Mouse (Mus musculus) midbrain, embryonic 13.5 days (tissue): ENCODE data around the gene Mycbp2. TPM values are rescaled to one million over a fixed set of nuclear protein-coding genes. Genes with fewer than 3 reads are reported as not detected.

Experiments used
- ATAC-seq: fragments of 200-750 bp; cut with Nextera tagmentation; 2 replicates; pipeline ENCODE4 v1.8.0; 2017; ENCODE audit warnings: mild to moderate bottlenecking, moderate TSS enrichment, moderate library complexity
- H3K27ac ChIP-seq: fragments of 300-500 bp; sonication (generic); 2 replicates; pipeline ENCODE4 v1.5.1; 2015; ENCODE audit warnings: inconsistent platforms, mild to moderate bottlenecking, moderate library complexity
- H3K27me3 ChIP-seq: fragments of 300-500 bp; sonication (generic); 2 replicates; pipeline ENCODE4 v1.6.1; 2015; ENCODE audit warnings: mild to moderate bottlenecking, inconsistent platforms
- H3K36me3 ChIP-seq: fragments of 300-500 bp; sonication (generic); 2 replicates; pipeline ENCODE4 v1.6.1; 2015; ENCODE audit warnings: mild to moderate bottlenecking, inconsistent platforms
- H3K4me1 ChIP-seq: fragments of 300-500 bp; sonication (generic); replicated peaks from 2 replicates; pipeline ENCODE4 v1.6.1; 2015; ENCODE audit warnings: inconsistent platforms
- H3K4me2 ChIP-seq: fragments of 300-500 bp; sonication (generic); replicated peaks from 2 replicates; pipeline ENCODE4 v1.6.1; 2015; ENCODE audit warnings: moderate library complexity, mild to moderate bottlenecking, inconsistent platforms
- H3K4me3 ChIP-seq: fragments of 300-500 bp; sonication (generic); replicated peaks from 2 replicates; pipeline ENCODE4 v1.5.1; 2015; ENCODE audit warnings: mild to moderate bottlenecking, inconsistent platforms
- H3K9ac ChIP-seq: fragments of 300-500 bp; sonication (generic); replicated peaks from 2 replicates; pipeline ENCODE4 v1.6.1; 2015; ENCODE audit warnings: mild to moderate bottlenecking, inconsistent platforms
- H3K9me3 ChIP-seq: fragments of 300-500 bp; sonication (generic); 2 replicates; pipeline ENCODE4 v1.6.1; 2016; ENCODE audit warnings: mild to moderate bottlenecking, inconsistent platforms
- WGBS: fragments of 180-500 bp; shearing (Covaris S2); methylation state at CpG from one replicate; pipeline ENCODE4 v1.1.7; 2015; 5-methylcytosine and 5-hydroxymethylcytosine counted together
- polyA plus RNA-seq: library from polyadenylated mRNA; unstranded; fragments of >200 nt; fragmentation: Nextera tagmentation; extraction: Ambion mirVana; gene quantifications from 2 replicates; pipeline ENCODE4 v1.2.1, GENCODE M21; 2015

The Mycbp2 gene
- polyA plus RNA-seq, 1 experiment from 2014 or later = 47.4 TPM

GRCm38 (mm10) chr14:103254311-103254710, 92.3 kb downstream of the Mycbp2 start:
- peaks cover 27% of the 10 kb centered on the region for H3K36me3 ChIP-seq
- no peaks in the 10 kb centered on the region for H3K9me3 ChIP-seq
- no peak overlapping the region for H3K9ac ChIP-seq
- H3K27ac ChIP-seq = no peak overlapping the region
- no peak overlapping the region for H3K4me2 ChIP-seq
- no peaks in the 10 kb centered on the region for H3K4me1 ChIP-seq
- H3K4me3 ChIP-seq = no peak overlapping the region
- H3K27me3 ChIP-seq = no peaks in the 10 kb centered on the region
- WGBS = 96% methylated on average over 2 of the region's 2 CpGs
- ATAC-seq = no peak

DNA sequence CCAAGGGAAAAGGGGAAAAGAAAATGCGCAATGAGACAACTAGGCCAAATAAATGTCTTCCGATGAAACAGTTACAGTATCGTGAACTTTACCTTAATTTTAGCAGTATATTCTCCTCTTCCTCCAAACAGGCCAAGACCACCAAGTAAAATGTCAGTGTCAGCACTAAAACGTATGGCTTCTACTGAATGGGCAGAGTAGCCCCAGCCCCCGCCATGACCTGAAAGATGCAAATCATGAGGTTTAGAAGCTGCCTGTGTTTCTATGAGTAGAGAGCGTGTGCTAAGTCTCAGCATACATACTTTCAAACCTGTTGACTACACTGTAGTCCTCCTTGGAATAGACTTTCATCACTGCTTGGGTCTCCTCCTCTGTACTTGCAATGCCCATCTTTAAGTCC, 104.6 kb downstream of the Mycbp2 start:
- ATAC-seq = no peak
- Histone ChIP-seq H3K27me3 (no peaks in the 10 kb centered on the region), H3K27ac (no peak overlapping the region), H3K4me1 (no peaks in the 10 kb centered on the region), H3K4me3 (no peak overlapping the region), H3K36me3 (peaks cover 29% of the 10 kb centered on the region), H3K9ac (no peak overlapping the region), H3K9me3 (no peaks in the 10 kb centered on the region), H3K4me2 (no peak overlapping the region)
- 95% methylated on average over 6 of the region's 6 CpGs for WGBS

GRCm38 (mm10) chr14:103234770-103235169, 111.8 kb downstream of the Mycbp2 start:
- Histone ChIP-seq H3K27me3 (no peaks in the 10 kb centered on the region), H3K4me3 (no peak overlapping the region), H3K36me3 (peaks cover 16% of the 10 kb centered on the region), H3K9ac (no peak overlapping the region), H3K4me2 (no peak overlapping the region), H3K27ac (no peak overlapping the region), H3K9me3 (no peaks in the 10 kb centered on the region), H3K4me1 (peaks cover 8% of the 10 kb centered on the region)
- 92% methylated on average over 6 of the region's 6 CpGs for WGBS
- no peak for ATAC-seq

- Histone ChIP-seq H3K27ac (no peak overlapping the region), H3K36me3 (peaks cover 16% of the 10 kb centered on the region), H3K27me3 (no peaks in the 10 kb centered on the region), H3K9me3 (no peaks in the 10 kb centered on the region), H3K4me2 (no peak overlapping the region), H3K9ac (no peak overlapping the region), H3K4me3 (no peak overlapping the region), H3K4me1 (peaks cover 8% of the 10 kb centered on the region)
- WGBS = 44% methylated on average over 12 of the region's 12 CpGs
- peak; percentile 45; the same call in 1 of the 2 replicates for ATAC-seq
Measured at GRCm38 (mm10) chr14:103233640-103234593, 112.7 kb downstream of the Mycbp2 start.

DNA sequence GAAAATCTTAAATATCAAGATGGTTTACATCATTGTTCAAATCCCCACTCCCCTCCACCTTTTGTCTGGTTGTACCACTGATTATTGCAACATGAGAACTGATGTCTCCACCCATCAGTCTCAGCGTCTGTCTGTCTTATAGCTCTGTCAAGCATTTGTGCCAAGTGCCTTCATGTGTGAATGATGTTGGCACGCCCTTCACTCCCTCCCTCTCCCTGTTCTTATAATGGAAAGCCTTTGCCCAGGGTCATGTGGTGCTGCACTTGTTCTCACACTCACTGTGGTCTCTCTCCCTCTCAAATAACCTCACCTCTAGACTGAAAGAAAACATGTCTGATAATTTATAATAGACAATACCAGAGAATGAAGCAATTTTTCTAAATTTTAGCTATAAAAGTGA, 124.3 kb downstream of the Mycbp2 start:
- H3K27ac ChIP-seq = no peak overlapping the region
- H3K27me3 ChIP-seq = no peaks in the 10 kb centered on the region
- no peak overlapping the region for H3K4me2 ChIP-seq
- no peak overlapping the region for H3K9ac ChIP-seq
- peaks cover 55% of the 10 kb centered on the region for H3K36me3 ChIP-seq
- no peak for ATAC-seq
- no peaks in the 10 kb centered on the region for H3K4me1 ChIP-seq
- no peaks in the 10 kb centered on the region for H3K9me3 ChIP-seq
- 79% methylated on average over 2 of the region's 2 CpGs for WGBS
- H3K4me3 ChIP-seq = no peak overlapping the region

DNA sequence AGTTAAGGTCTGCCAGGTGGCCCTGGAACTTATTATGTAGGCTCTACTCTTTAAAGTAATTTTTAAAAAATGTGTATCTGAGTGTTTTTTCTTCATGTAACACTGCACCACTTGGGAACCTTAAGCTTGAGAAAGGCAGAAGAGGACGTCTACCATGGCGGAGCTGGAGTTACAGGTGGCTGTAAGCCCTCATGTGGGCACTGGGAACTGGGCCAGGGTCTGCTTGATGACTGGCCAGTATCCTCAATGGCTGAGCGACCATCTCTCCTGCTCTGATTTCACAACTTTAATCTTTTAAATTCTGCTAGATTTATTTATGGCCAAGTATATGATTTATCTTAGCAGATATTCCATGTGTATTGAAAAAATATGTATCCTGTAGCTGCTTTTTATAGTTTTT, 124.9 kb downstream of the Mycbp2 start:
- no peak overlapping the region for H3K4me3 ChIP-seq
- no peaks in the 10 kb centered on the region for H3K27me3 ChIP-seq
- H3K4me1 ChIP-seq = no peaks in the 10 kb centered on the region
- no peak overlapping the region for H3K4me2 ChIP-seq
- H3K36me3 ChIP-seq = peaks cover 55% of the 10 kb centered on the region
- no peak for ATAC-seq
- H3K9ac ChIP-seq = no peak overlapping the region
- no peak overlapping the region for H3K27ac ChIP-seq
- H3K9me3 ChIP-seq = no peaks in the 10 kb centered on the region
- WGBS = 91% methylated on average over 3 of the region's 3 CpGs

DNA sequence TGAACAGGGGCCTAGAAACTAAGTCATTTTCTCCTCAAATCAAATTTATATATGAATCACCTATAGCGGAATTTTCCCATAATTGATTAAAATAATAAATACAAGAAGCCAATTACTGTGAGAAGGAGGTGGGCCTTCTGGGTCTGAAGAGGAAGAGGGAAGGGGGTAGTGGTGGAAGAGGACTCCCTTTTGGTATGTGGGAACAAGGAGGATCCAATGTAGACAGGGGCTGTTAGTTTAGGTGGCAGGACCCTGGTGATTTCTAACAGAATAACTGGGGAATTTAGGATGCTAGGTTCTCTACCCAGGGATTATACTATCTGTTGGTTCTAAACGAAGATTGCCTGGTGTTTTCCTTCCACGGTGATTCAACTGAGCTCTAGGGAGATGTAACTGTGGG, 130.3 kb downstream of the Mycbp2 start:
- ATAC-seq = no peak
- 75% methylated on average over 3 of the region's 3 CpGs for WGBS

GRCm38 (mm10) chr14:103186658-103187057, 160.0 kb downstream of the Mycbp2 start:
- Histone ChIP-seq H3K27me3 (no peaks in the 10 kb centered on the region), H3K36me3 (peaks cover 62% of the 10 kb centered on the region), H3K4me3 (no peak overlapping the region), H3K27ac (no peak overlapping the region), H3K4me2 (no peak overlapping the region), H3K9me3 (no peaks in the 10 kb centered on the region), H3K9ac (no peak overlapping the region), H3K4me1 (no peaks in the 10 kb centered on the region)
- no peak for ATAC-seq
- WGBS = 84% methylated on average over 3 of the region's 3 CpGs

More for the DNA sequence above, 130.3 kb downstream of the Mycbp2 start:
- no peak overlapping the region for H3K27ac ChIP-seq
- no peak overlapping the region for H3K4me3 ChIP-seq
- no peak overlapping the region for H3K4me2 ChIP-seq
- no peaks in the 10 kb centered on the region for H3K4me1 ChIP-seq
- H3K9ac ChIP-seq = no peak overlapping the region
- H3K36me3 ChIP-seq = peaks cover 49% of the 10 kb centered on the region
- H3K27me3 ChIP-seq = no peaks in the 10 kb centered on the region
- H3K9me3 ChIP-seq = no peaks in the 10 kb centered on the region

DNA sequence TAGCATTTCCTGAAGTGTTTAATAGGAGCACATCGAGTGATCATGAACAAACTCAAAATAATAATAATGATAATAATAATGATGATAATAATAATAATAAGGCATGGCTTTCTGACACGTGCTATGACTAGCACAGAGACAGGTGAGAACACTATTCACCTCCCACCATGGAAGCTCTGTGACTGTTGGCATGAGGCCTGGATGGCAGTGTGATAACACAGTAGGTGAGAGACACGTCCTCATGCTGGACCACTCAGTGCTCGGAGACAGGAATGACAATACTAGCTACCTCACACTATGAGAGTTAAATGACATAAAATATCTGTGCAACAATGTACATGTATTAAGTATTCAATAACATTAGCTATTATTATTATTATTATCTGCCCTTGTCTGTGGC, 160.5 kb downstream of the Mycbp2 start:
- WGBS = 96% methylated on average over 4 of the region's 4 CpGs
- H3K36me3 ChIP-seq = peaks cover 60% of the 10 kb centered on the region
- no peaks in the 10 kb centered on the region for H3K9me3 ChIP-seq
- H3K9ac ChIP-seq = no peak overlapping the region
- no peak for ATAC-seq
- no peaks in the 10 kb centered on the region for H3K4me1 ChIP-seq
- no peak overlapping the region for H3K4me3 ChIP-seq
- no peaks in the 10 kb centered on the region for H3K27me3 ChIP-seq
- H3K4me2 ChIP-seq = no peak overlapping the region
- H3K27ac ChIP-seq = no peak overlapping the region

DNA sequence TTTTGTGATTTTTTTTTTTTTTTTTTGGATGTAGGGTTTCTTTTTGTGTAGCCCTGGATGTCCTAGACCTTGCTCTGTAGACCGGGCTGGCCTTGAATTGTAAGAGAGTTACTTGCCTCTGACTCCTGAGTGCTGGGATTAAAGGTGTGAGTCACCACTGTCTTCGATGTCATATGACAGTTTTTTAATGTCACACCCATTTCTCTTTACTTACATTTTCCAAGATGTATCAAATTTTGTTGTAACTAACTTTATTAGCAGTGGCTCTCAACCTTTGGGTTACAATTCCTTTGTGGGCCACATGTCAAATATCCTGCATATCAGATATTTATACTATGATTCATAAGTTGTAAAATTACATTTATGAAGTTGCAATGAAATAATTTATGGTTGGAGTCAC, 166.5 kb downstream of the Mycbp2 start:
- peaks cover 21% of the 10 kb centered on the region for H3K36me3 ChIP-seq
- no peak overlapping the region for H3K9ac ChIP-seq
- no peak overlapping the region for H3K27ac ChIP-seq
- ATAC-seq = no peak
- WGBS = 92% methylated on average over 2 of the region's 2 CpGs
- no peaks in the 10 kb centered on the region for H3K9me3 ChIP-seq
- no peak overlapping the region for H3K4me3 ChIP-seq
- H3K4me1 ChIP-seq = no peaks in the 10 kb centered on the region
- H3K27me3 ChIP-seq = no peaks in the 10 kb centered on the region
- no peak overlapping the region for H3K4me2 ChIP-seq

DNA sequence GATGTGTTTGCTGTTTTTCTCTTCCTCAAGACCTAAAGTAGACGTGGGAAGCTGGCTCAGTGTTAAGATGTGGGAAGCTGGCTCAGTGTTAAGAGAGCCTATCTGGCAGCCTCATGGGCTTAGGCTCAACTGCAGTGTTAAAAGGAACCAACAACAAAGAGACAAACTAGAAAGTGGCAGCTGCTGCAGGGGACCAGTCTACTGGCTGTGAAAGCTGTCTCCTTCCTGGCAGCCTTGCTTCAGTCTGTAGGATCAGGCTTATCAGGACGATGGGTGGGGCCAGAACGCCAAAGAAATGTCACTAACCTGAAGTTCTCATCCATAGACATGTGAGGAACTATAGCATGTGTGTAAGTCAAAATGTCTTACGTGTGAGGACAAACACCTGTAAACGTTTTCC, 183.7 kb downstream of the Mycbp2 start:
- Histone ChIP-seq H3K36me3 (peaks cover 23% of the 10 kb centered on the region), H3K4me2 (no peak overlapping the region), H3K27ac (no peak overlapping the region), H3K4me3 (no peak overlapping the region), H3K27me3 (no peaks in the 10 kb centered on the region), H3K9ac (no peak overlapping the region), H3K4me1 (no peaks in the 10 kb centered on the region), H3K9me3 (no peaks in the 10 kb centered on the region)
- no peak for ATAC-seq
- 76% methylated on average over 5 of the region's 5 CpGs for WGBS

- no peak overlapping the region for H3K9ac ChIP-seq
- H3K9me3 ChIP-seq = no peaks in the 10 kb centered on the region
- H3K4me1 ChIP-seq = no peaks in the 10 kb centered on the region
- no peak overlapping the region for H3K27ac ChIP-seq
- H3K4me2 ChIP-seq = no peak overlapping the region
- no peaks in the 10 kb centered on the region for H3K27me3 ChIP-seq
- no peak for ATAC-seq
- H3K4me3 ChIP-seq = no peak overlapping the region
- peaks cover 53% of the 10 kb centered on the region for H3K36me3 ChIP-seq
- WGBS = 90% methylated on average over 7 of the region's 7 CpGs
Measured at GRCm38 (mm10) chr14:103155685-103156084, 190.9 kb downstream of the Mycbp2 start.
